Mouse (Mus musculus) midbrain, postnatal 0 days (tissue): ENCODE measurements at regions not wholly inside any gene's neighbourhood (a gene's known extent, or its start where the extent isn't known, plus 50 kb on each side); places are given as distances from the start of the nearest gene placed in this dataset.

ENCODE experiments used
- ATAC-seq: fragments of 200-750 bp; cut with Nextera tagmentation; 2 replicates; pipeline ENCODE4 v1.8.0; 2017; ENCODE audit warnings: moderate number of reproducible peaks, mild to moderate bottlenecking, moderate TSS enrichment, moderate library complexity; ENCODE audit not compliant: low FRiP score
- DNase-seq: peaks from one replicate; pipeline ENCODE4 v3.0.0-alpha.2; 2015; ENCODE audit warnings: low spot score
- H3K27ac ChIP-seq: fragments of 300-500 bp; sonication (generic); 2 replicates; pipeline ENCODE4 v1.5.1; 2014; ENCODE audit warnings: low read depth, mild to moderate bottlenecking, low read length, mixed read lengths
- H3K27me3 ChIP-seq: fragments of 300-500 bp; sonication (generic); 2 replicates; pipeline ENCODE4 v1.6.1; 2014; ENCODE audit warnings: low read length, control low read depth, mixed read lengths; ENCODE audit not compliant: insufficient read depth
- H3K36me3 ChIP-seq: fragments of 300-500 bp; sonication (generic); 2 replicates; pipeline ENCODE4 v1.6.1; 2014; ENCODE audit warnings: low read length, control low read depth, mixed read lengths; ENCODE audit not compliant: insufficient read depth
- H3K4me1 ChIP-seq: fragments of 300-500 bp; sonication (generic); 2 replicates; pipeline ENCODE4 v1.6.1; 2014; ENCODE audit warnings: mild to moderate bottlenecking, control low read depth, antibody characterized with exemption, low read length, mixed read lengths; ENCODE audit not compliant: insufficient read depth
- H3K4me2 ChIP-seq: fragments of 300-500 bp; sonication (generic); 2 replicates; pipeline ENCODE4 v1.6.1; 2014; ENCODE audit warnings: low read depth, mild to moderate bottlenecking, low read length, mixed read lengths; ENCODE audit not compliant: poor library complexity, severe bottlenecking
- H3K4me3 ChIP-seq: fragments of 300-500 bp; sonication (generic); 2 replicates; pipeline ENCODE4 v1.5.1; 2014; ENCODE audit warnings: low read depth, mild to moderate bottlenecking, low read length, moderate library complexity
- H3K9ac ChIP-seq: fragments of 300-500 bp; sonication (generic); replicated peaks from 2 replicates; pipeline ENCODE4 v1.6.1; 2014; ENCODE audit warnings: mild to moderate bottlenecking, low read length, moderate library complexity, mixed read lengths; ENCODE audit not compliant: poor library complexity, severe bottlenecking
- H3K9me3 ChIP-seq: fragments of 300-500 bp; sonication (generic); 2 replicates; pipeline ENCODE4 v1.6.1; 2016; ENCODE audit warnings: low read length, control low read depth
- CTCF ChIP-seq: IDR thresholded peaks from 2 replicates; pipeline ENCODE4 v1.5.1; 2016; ENCODE audit warnings: antibody characterized with exemption, mild to moderate bottlenecking
- WGBS: fragments of 180-500 bp; shearing (Covaris S2); extraction: QIAGEN DNeasy Blood & Tissue Kit; methylation state at CpG from one replicate; pipeline ENCODE4 v1.1.7; 2014; 5-methylcytosine and 5-hydroxymethylcytosine counted together

GRCm38 (mm10) chr2:48494632-48495031, 319.3 kb upstream of the Acvr2a start:
- no peak for TF ChIP-seq CTCF
- DNase-seq (no peak), ATAC-seq (no peak)

GRCm38 (mm10) chr2:48498047-48498723, 315.7 kb upstream of the Acvr2a start:
- Histone ChIP-seq H3K27ac (no peak overlapping the region), H3K27me3 (peaks cover 4% of the 10 kb centered on the region; the same call in 1 of the 2 replicates), H3K4me1 (no peaks in the 10 kb centered on the region), H3K36me3 (no peaks in the 10 kb centered on the region), H3K9me3 (no peaks in the 10 kb centered on the region), H3K9ac (no peak overlapping the region), H3K4me3 (no peak overlapping the region), H3K4me2 (no peak overlapping the region)
- WGBS = 96% methylated on average over 5 of the region's 5 CpGs
- DNase-seq (no peak), ATAC-seq (no peak)
- TF ChIP-seq CTCF = no peak

More at GRCm38 (mm10) chr2:48494632-48495031, 319.3 kb upstream of the Acvr2a start:
- no peaks in the 10 kb centered on the region for H3K4me1 ChIP-seq
- no peak overlapping the region for H3K4me2 ChIP-seq
- H3K9ac ChIP-seq = no peak overlapping the region
- H3K4me3 ChIP-seq = no peak overlapping the region
- H3K27ac ChIP-seq = no peak overlapping the region
- no peaks in the 10 kb centered on the region for H3K27me3 ChIP-seq
- no peaks in the 10 kb centered on the region for H3K9me3 ChIP-seq
- 86% methylated on average over 3 of the region's 3 CpGs for WGBS
- H3K36me3 ChIP-seq = no peaks in the 10 kb centered on the region

DNA sequence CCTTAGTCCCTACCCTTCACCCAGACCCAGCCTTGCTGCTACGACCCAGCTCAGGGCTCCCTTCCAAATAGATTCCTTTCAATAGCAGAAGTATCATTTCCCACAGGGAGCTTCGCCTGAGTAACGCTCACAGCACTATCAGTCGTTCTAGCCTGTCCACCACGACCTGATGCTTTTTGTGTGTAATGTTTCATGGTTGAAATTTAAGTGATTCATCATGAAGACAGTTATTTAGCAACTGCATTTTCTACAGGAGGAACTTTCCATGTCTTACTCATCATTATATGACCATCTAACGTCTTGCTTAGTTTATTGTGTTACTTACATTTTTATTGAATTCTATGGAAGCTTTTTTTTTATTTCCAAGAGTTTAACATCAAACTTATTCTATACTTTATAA, 314.5 kb upstream of the Acvr2a start:
- Histone ChIP-seq H3K4me3 (no peak overlapping the region), H3K9ac (no peak overlapping the region), H3K9me3 (no peaks in the 10 kb centered on the region), H3K27me3 (peaks cover 4% of the 10 kb centered on the region; the same call in 1 of the 2 replicates), H3K27ac (no peak overlapping the region), H3K4me2 (no peak overlapping the region), H3K36me3 (no peaks in the 10 kb centered on the region), H3K4me1 (no peaks in the 10 kb centered on the region)
- TF ChIP-seq CTCF = no peak
- no peak for ATAC-seq
- 88% methylated on average over 6 of the region's 6 CpGs for WGBS
- DNase-seq = no peak

DNA sequence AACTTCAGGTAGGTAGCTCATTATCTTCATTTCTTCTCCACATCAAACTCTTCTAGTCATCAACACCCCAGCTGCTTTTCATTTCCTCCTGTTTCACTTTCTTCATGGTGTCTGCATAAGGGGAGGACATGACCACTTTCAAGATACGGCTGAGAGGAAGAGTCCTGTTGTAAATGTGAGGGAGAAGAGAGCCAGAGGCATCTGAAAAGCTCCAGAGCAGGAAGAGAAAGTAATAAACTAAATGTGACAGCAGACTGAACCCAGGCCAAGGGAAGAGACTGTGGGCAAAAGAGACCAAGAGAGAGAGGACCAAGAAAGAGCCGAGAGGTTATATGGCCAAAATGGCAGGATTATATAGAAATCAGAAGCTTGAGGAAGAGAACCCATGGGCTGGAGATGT, 312.5 kb upstream of the Acvr2a start:
- no peaks in the 10 kb centered on the region for H3K4me1 ChIP-seq
- WGBS = 87% methylated on average over 2 of the region's 2 CpGs
- H3K9ac ChIP-seq = no peak overlapping the region
- H3K4me2 ChIP-seq = no peak overlapping the region
- H3K9me3 ChIP-seq = no peaks in the 10 kb centered on the region
- no peak for ATAC-seq
- no peak overlapping the region for H3K4me3 ChIP-seq
- H3K27me3 ChIP-seq = peaks cover 4% of the 10 kb centered on the region; the same call in 1 of the 2 replicates
- no peak overlapping the region for H3K27ac ChIP-seq
- no peak for TF ChIP-seq CTCF
- no peaks in the 10 kb centered on the region for H3K36me3 ChIP-seq
- DNase-seq = no peak

GRCm38 (mm10) chr2:48513848-48514247, 300.1 kb upstream of the Acvr2a start:
- Histone ChIP-seq H3K27me3 (no peaks in the 10 kb centered on the region), H3K4me3 (no peak overlapping the region), H3K27ac (no peak overlapping the region), H3K36me3 (no peaks in the 10 kb centered on the region), H3K9me3 (no peaks in the 10 kb centered on the region), H3K4me1 (no peaks in the 10 kb centered on the region), H3K4me2 (no peak overlapping the region), H3K9ac (no peak overlapping the region)
- DNase-seq (no peak), ATAC-seq (no peak)
- TF ChIP-seq CTCF = no peak

DNA sequence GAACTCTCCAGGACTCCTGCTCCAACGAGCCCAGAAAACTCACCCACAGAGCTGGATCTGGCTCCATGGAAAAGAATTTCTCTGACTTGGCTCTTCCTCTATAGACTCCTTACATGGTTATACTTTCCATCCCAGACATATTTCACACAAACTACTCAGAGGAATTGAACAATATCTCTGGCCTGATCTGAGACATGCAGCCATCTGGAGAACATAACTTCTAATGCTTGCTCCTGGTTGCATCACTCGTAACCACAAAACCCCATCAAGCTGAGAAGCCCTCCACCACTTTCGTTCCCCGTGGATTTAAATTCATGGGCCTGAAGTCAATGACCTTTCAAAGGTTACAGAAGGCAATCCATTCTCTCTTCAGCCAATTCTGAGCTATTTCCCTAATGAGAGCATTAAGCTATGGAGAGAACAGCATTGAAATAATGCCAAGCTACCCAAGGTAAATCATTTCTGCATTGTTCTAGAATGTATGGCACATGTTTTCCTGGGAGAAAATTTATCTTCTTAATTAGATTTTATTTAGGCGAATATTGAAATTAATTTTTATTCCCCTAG, 294.0 kb upstream of the Acvr2a start:
- Histone ChIP-seq H3K27me3 (no peaks in the 10 kb centered on the region), H3K4me1 (no peaks in the 10 kb centered on the region), H3K36me3 (no peaks in the 10 kb centered on the region), H3K9ac (no peak overlapping the region), H3K4me2 (no peak overlapping the region), H3K4me3 (no peak overlapping the region), H3K9me3 (no peaks in the 10 kb centered on the region), H3K27ac (no peak overlapping the region)
- 84% methylated on average over 5 of the region's 5 CpGs for WGBS
- ATAC-seq = no peak
- no peak for DNase-seq
- no peak for TF ChIP-seq CTCF
